Mouse (Mus musculus) frontal cortex, adult (tissue): ENCODE results near the gene Nos1.

ENCODE experiments used
- ATAC-seq: cut with Nextera tagmentation; 2 replicates; pipeline ENCODE4 v1.9.2; 2017; ENCODE audit warnings: mild to moderate bottlenecking, moderate library complexity, mixed read lengths; ENCODE audit not compliant: low TSS enrichment

The Nos1 gene

GRCm38 (mm10) chr5:117997434-117997970 is 216.7 kb downstream of the Nos1 start:
- no peak for ATAC-seq

GRCm38 (mm10) chr5:117999061-117999460 is 218.2 kb downstream of the Nos1 start:
- 0 out of 2 replicates have a peak, but pooled peaks have one; percentile 8 for ATAC-seq

GRCm38 (mm10) chr5:117999584-117999983 is 218.8 kb downstream of the Nos1 start:
- ATAC-seq, result peak; percentile 51

GRCm38 (mm10) chr5:118002059-118002458 is 221.2 kb downstream of the Nos1 start:
- 0 out of 2 replicates have a peak, but pooled peaks have one; percentile 25 for ATAC-seq

- ATAC-seq, result peak; percentile 49
These were observed 223.8 kb downstream of the Nos1 start for GRCm38 (mm10) chr5:118004619-118005018.

- no peak for ATAC-seq
These were observed 224.9 kb downstream of the Nos1 start for GRCm38 (mm10) chr5:118005728-118006127.

GRCm38 (mm10) chr5:118008344-118008743 is 227.5 kb downstream of the Nos1 start:
- no peak for ATAC-seq
